Comparison of ENCODE assay signal across 15 mouse cellular contexts in the genomic region with DNA sequence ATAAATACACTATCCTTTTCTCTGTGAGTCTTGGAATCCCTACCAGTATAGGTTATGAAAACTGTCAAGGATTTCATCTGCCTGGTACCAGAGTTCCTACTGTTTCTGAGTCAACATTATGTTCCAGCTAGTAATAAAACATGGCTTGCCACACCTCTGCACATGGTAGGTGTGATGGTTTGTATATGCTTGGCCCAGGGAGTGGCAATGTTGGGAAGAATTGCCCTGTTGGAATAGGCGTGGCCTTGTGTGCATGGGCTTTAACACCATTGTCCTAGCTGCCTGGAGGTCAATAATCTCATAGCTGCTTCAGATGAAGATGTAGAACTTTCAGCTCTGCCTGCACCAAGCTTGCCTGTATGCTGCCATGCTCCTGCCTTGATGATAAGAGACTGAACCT.
"Had no signal": no experiment of that assay in that cellular context is flagged by ENCODE, and none has a peak within 500 bp of the region (broad histone marks: within the 10 kb centered on the region; RNA-seq: fewer than 3 reads in every experiment).

No protein-coding gene starts in this region.

- H3K27ac ChIP-seq: neural tube, embryonic 13.5 days; neural tube, embryonic 15.5 days; stomach, embryonic 15.5 days had no signal

- H3K9ac ChIP-seq: neural tube, embryonic 13.5 days; neural tube, embryonic 15.5 days; stomach, embryonic 15.5 days had no signal

- H3K4me2 ChIP-seq: neural tube, embryonic 13.5 days; neural tube, embryonic 15.5 days; stomach, embryonic 15.5 days had no signal

- H3K27me3 ChIP-seq: neural tube, embryonic 13.5 days; neural tube, embryonic 15.5 days; stomach, embryonic 15.5 days had no signal

- H3K36me3 ChIP-seq: neural tube, embryonic 13.5 days; neural tube, embryonic 15.5 days; stomach, embryonic 15.5 days had no signal

- H3K4me1 ChIP-seq: neural tube, embryonic 13.5 days; neural tube, embryonic 15.5 days; stomach, embryonic 15.5 days had no signal

- H3K9me3 ChIP-seq: neural tube, embryonic 13.5 days; neural tube, embryonic 15.5 days; stomach, embryonic 15.5 days had no signal

- H3K4me3 ChIP-seq: neural tube, embryonic 13.5 days; neural tube, embryonic 15.5 days; stomach, embryonic 15.5 days had no signal

- DNase-seq: retina, postnatal 1 day; right cerebral cortex, adult 18-20 months; right cerebral cortex, postnatal 14 days; right cerebral cortex, postnatal 25 days; right cerebral cortex, postnatal 4 days; spleen, adult 18-20 months; thymus, adult 18-20 months; thymus, adult 2 months; thymus, postnatal 14 days; thymus, postnatal 25 days; thymus, postnatal 36 days; thymus, postnatal 4 days had no signal
